Mouse (Mus musculus): ENCODE measurements at regions not wholly inside any gene's neighbourhood (a gene's known extent, or its start where the extent isn't known, plus 50 kb on each side); places are given as distances from the start of the nearest gene placed in this dataset.

- DNase-seq: no peak
Observed at GRCm38 (mm10) chr13:97616919-97617318, 143.5 kb downstream of the Gm10260 start.

DNA sequence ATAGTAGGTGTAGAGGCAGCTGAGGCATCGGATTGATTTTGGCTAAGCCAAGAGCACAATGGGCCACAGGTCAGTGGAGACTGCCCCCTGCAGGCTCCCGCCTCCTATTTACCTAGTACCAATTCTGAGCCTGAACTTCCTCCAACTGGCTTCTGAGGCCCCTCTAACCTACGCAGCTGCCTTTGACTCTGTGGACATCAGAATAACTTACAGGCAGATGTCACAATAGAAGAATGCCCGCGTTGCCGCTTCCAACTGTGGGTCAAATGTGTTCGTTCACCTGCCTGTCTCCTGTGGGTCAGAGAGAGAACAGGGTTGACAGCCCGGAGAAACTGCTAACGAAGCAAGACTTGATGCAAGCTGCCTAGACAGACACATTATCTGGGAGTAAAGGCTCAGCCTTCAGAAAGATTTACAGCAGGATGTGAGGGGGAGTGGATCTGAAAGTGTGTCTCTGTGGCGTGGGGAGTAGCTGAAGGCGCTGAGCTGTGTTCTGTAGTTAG lies 153.2 kb downstream of the Gm10260 start:
- DNase-seq: peak; percentile 52

- DNase-seq: peak; percentile 59
Observed at GRCm38 (mm10) chr13:97604451-97604850, 156.0 kb downstream of the Gm10260 start.

DNA sequence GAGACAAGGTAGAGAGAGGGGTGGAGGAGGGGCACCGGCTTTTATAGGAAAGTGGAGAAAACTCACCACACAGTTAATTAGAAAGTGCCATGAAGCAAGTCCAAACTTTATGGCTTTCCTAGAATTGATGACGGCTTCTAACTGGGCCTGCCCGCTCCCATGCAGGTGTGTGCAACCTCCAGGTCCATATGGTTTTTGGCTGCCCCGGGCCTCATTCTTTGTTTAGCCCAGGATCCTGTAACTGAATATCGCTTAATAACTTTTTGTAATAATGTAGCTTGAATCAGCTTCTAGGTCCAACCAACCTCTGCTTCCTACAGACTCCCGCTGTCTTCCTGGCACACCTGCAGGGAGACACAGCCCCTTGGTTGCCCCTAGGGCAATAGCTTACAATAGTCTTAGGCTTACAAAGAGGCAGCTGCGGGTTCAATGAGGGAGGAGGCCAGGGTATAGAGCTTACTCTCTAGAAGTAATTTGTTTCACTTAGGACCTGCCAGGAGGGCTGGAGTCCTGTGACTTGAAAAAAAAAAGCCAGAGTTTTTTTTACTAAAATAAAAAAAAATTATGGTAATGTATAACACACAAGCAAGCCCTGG lies 159.2 kb downstream of the Gm10260 start:
- DNase-seq: no peak

GRCm38 (mm10) chr13:97600136-97600535 lies 160.3 kb downstream of the Gm10260 start:
- DNase-seq: no peak

DNA sequence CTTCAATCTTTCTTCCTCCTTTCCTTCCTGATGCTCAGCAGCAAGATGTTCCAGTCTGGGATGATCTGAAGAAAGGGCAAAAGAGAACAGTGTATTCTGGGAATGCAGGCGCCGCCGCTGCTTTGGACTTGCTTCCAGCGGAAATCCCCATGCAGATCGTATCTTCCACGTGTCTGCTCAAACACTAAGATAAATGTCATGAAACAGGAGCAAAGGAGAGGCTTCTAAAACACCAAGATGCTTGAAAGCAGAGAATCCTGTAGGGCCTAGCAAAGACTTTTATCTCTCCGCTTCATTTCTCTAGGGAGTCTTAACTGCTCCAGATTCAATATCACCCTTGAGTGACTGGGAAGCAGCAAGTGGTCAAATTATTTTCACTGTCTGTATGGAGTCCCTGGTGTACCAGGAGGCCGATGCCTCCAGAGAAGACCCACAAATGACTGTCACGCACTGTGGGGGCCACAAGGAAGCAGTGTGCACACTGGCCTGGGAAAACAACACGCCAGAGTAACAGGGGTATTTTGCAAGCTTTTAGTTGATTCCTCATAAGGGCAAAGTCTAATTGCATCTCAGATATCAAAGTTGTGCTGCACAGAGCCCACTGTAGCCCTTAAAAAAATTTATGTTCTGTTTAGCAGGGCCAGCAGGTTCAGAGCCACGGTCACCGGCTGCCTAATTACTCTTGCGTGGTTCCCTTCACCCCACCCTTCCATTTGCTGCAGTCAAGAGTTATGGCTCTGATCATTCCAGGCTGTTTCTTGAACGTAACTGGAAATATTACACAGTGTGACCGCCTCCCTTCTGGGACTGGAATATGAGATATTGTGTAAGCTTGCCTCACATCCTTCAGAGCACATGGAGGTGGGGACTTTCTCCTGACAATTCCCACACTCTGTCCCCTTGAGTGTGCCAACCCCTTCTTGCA lies 161.7 kb downstream of the Gm10260 start:
- DNase-seq: peak; percentile 20

DNA sequence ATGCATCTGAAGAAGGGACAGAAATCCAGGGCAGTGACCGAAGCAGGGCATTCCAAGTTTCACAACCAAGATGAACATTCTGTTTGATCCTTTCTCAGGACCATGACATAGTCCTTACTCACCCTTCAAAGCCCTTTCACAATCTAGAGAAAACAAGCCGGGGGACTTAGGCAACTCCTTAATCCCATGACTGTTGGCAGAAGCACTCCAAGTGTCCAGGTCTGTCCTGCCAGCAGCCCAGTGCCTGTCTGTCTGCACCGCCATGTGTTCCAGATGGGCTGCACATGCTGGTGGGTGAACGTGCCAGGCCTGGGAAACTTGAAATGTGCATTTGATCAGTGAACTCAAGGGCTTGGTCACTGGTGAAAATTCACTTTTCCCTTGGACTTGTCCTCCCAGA lies 165.6 kb downstream of the Gm10260 start:
- peak; percentile 57 for DNase-seq

GRCm38 (mm10) chr13:97589626-97590025 lies 170.8 kb downstream of the Gm10260 start:
- no peak for DNase-seq

DNA sequence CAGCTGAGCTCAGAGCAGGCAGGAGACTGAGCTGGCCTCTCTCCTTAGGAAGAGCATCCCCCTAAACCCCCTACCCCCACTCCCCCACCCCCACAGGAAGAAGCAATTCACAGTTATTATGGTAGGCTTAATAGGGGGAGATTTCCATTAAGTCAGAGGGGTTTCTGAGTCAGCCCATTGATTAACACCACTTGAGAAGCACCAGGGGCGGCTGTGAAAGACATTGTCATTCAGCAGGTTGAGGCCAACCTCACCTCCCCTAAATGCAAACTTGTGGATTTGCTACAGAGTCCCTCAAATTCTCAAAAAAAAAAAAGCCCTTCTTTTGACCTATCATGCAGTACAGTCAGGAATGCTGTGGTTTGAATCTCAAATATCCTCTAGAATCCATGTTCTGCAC lies 172.3 kb downstream of the Gm10260 start:
- no peak for DNase-seq

DNA sequence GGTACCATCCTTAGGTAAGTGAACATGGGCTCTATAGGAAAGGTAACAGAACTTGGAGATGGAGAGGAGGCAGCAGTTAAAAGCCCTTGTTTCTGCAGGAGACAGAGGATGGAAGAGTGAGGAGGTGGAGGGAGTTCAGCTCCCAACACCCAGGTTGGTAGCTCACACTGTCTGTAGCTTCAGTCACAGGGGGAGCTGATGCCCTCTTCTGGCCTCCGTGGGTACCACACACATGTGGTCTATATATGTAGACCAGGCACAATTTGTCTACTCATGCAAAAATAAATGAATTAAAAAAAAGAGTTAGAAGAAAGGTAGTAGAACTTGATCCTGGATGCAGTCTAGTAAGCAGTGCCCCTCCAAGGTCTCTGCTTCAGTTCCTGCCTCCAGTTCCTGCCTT lies 173.3 kb downstream of the Gm10260 start:
- DNase-seq: no peak

DNA sequence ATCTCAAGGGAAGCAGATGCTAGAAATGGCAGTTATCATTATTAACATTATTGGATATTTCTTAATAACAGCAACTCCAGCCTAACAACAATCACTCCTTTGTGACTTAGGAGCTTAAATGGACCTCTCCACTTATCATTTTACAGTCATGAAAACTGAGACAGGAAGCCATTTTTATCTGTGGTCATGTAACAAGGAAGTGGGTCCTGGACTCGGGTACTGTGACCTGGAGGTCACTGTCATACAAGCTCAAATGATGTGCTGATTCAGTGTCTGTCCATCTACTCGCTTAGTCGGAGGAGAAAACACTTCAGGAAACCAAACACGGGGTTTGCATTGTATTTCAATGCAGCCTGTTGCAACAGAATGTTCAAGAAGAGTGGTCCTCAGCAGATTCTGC lies 176.4 kb downstream of the Gm10260 start:
- no peak for DNase-seq

DNA sequence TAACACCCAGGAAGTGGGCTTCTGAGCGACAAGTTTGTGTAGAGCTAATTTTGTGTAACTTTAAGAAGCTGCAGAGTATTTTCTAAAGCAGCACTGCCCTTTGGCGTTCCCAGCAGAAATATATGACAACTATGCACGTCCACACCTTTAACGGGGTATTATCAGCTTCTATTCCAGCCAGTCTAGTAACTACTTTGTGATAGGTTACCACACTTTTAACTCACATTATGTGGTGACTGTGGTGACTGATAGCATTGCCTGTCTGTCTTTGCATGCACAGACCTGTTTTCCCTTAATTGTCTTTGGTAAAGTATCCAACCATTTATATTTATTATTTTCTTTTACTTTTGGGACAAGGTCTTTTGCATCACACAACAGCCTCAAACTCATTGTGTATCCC lies 179.1 kb downstream of the Gm10260 start:
- no peak for DNase-seq

GRCm38 (mm10) chr13:97580241-97580874 lies 180.1 kb downstream of the Gm10260 start:
- DNase-seq: no peak

DNA sequence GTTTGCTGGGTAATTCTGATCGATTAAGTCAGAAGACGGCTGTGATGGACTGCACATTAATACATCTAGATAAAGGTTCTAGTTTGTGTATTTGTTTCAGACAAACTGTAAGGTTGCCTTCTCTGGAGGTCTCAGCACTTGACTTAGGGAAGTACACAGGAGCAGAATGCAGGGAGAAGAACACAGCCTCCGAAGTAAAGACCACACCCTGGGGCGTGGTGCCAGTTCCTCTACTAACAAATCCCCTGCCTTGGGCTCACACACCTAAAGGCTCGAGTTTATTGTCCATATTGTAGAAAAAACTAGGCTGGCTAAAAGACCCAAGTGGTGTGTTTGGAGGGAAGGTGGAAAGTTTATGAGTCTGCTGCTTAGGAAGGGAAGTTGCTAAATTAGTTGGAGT lies 181.8 kb downstream of the Gm10260 start:
- no peak for DNase-seq

DNA sequence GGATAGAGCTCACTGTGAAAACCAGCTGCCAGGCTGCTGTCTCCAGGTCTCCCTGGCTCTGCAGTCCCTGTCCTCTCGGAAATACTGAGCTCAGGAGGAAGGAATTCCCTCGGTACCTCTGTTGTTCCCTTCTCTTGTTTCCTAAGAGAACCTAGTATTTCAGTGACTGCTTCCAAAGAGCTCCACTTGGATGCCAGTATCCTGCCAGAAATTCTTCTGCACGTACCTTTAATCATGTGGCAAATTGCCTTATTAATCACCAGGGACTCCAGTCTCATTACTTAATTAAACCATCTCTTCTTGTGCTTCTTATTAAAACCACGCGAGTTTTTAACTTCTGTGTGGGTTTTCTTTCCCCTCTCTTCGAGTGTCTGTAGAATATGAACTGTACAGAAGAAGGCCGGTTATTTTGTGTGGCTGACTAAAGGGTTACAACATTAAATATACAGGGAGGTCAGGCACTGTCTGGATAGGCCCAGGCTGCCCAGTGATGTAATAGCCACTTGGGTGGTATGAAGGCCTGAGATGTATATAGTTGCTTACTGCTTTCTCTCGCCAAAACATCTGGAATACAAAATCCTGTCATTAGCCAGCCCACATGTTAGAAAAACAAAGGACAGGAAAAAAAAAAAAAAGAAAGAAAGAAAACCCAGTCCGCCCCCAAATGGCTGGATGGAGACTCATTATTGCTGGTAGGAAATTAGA lies 183.2 kb downstream of the Gm10260 start:
- DNase-seq: no peak

- DNase-seq: no peak
Observed at GRCm38 (mm10) chr13:97573601-97574000, 186.8 kb downstream of the Gm10260 start.

DNA sequence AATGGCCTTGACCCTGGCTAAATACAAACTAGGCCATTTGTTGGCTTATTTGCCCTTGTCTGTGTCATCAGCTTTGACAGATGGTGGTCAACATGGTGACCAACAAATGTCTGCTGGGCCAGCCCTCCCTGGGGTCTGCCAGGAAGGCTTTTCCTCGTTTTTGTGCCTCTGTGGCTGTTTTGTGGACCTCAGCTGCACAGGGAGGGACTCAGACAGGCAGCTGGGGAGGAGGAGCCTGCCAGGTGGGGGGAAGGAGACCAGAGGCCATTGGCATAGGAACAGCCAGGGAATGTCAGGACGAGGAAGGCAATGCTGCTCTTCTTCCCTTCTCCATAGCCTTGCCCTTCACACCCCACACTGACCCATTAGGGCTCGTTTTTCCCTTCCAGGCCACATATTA lies 188.1 kb downstream of the Gm10260 start:
- no peak for DNase-seq

GRCm38 (mm10) chr13:97570009-97570408 lies 190.4 kb downstream of the Gm10260 start:
- DNase-seq: no peak

GRCm38 (mm10) chr13:97567632-97568031 lies 192.8 kb downstream of the Gm10260 start:
- DNase-seq: no peak

DNA sequence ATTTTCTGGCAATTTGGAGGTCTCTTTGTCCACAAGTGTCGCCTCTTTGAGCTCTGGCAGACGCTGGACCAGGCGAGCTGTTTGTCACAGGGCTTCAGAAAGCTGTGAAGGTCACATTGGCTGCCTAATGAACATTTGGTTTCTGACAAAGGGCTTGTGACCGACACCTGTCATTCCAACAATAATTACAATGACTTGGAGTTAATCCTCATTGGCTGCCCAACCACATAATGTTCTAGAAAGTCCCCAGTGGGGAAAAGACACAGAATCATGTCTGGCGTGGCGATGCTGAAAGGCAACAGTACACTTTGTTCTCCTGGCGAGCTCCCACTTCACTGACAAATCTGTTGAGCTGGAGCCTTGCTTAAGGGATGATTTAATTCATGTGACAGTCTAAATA lies 194.4 kb downstream of the Gm10260 start:
- no peak for DNase-seq

GRCm38 (mm10) chr13:97562241-97562640 lies 198.2 kb downstream of the Gm10260 start:
- DNase-seq: no peak

- DNase-seq: no peak
Observed at GRCm38 (mm10) chr13:97560789-97561188, 199.6 kb downstream of the Gm10260 start.

All from adrenal gland, adult 2 months (tissue).